Mouse (Mus musculus) midbrain, embryonic 12.5 days (tissue): ENCODE data around the gene Col9a3. TPM values are rescaled to one million over a fixed set of nuclear protein-coding genes. Genes with fewer than 3 reads are reported as not detected.

Experiments
- ATAC-seq: fragments of 200-750 bp; cut with Nextera tagmentation; 2 replicates; pipeline ENCODE4 v1.8.0; 2017; ENCODE audit warnings: low read depth, moderate TSS enrichment, moderate library complexity; ENCODE audit not compliant: low FRiP score
- H3K27ac ChIP-seq: fragments of 300-500 bp; sonication (generic); replicated peaks from 2 replicates; pipeline ENCODE4 v1.5.1; 2016; ENCODE audit warnings: mild to moderate bottlenecking
- H3K27me3 ChIP-seq: fragments of 300-500 bp; sonication (generic); 2 replicates; pipeline ENCODE4 v1.6.1; 2016; ENCODE audit warnings: mild to moderate bottlenecking
- H3K36me3 ChIP-seq: fragments of 300-500 bp; sonication (generic); 2 replicates; pipeline ENCODE4 v1.6.1; 2016
- H3K4me1 ChIP-seq: fragments of 300-500 bp; sonication (generic); 2 replicates; pipeline ENCODE4 v1.6.1; 2016
- H3K4me2 ChIP-seq: fragments of 300-500 bp; sonication (generic); replicated peaks from 2 replicates; pipeline ENCODE4 v1.6.1; 2016; ENCODE audit warnings: mild to moderate bottlenecking, moderate library complexity
- H3K4me3 ChIP-seq: fragments of 300-500 bp; sonication (generic); 2 replicates; pipeline ENCODE4 v1.5.1; 2016; ENCODE audit warnings: mild to moderate bottlenecking
- H3K9ac ChIP-seq: fragments of 300-500 bp; sonication (generic); replicated peaks from 2 replicates; pipeline ENCODE4 v1.6.1; 2016; ENCODE audit warnings: mild to moderate bottlenecking, moderate library complexity
- H3K9me3 ChIP-seq: fragments of 300-500 bp; sonication (generic); 2 replicates; pipeline ENCODE4 v1.6.1; 2016; ENCODE audit warnings: mild to moderate bottlenecking
- WGBS: fragments of 180-500 bp; shearing (Covaris S2); methylation state at CpG from one replicate; pipeline ENCODE4 v1.1.7; 2016; 5-methylcytosine and 5-hydroxymethylcytosine counted together
- polyA plus RNA-seq: library from polyadenylated mRNA; unstranded; fragments of >200 nt; fragmentation: Nextera tagmentation; extraction: Ambion mirVana; gene quantifications from 2 replicates; pipeline ENCODE4 v1.2.1, GENCODE M21; 2016

Col9a3 gene
- 20.1 and 40.2 TPM in 2 replicates for polyA plus RNA-seq

- no peak for ATAC-seq
These were observed at the start of gene Col9a3 for GRCm38 (mm10) chr2:180597490-180597889. TSS of gene Col9a3 (plus strand) at chr2:180597790.

DNA sequence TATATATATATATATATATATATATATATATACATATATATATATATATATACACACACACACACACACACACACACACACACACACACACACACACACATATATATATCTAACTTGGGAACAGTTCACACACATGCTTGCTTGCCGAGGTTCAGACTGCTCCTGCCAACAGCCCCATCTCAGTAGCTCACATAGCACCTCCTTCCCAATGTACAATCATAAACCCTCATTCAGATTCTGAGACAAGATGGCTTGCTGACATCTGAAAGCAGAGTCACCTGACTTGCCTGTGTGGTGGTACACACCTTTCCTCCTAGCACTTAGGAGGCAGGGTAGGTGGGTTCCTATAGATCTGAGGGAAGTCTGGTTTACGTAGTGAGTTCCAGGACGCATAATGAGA is 45.2 kb upstream of the Col9a3 start:
- 84% methylated on average over 3 of the region's 3 CpGs for WGBS
- H3K9me3 ChIP-seq, result no peaks in the 10 kb centered on the region

More at GRCm38 (mm10) chr2:180597490-180597889, at the start of gene Col9a3:
- Histone ChIP-seq H3K4me2 (peak within 1 kb of the TSS; percentile 51), H3K27ac (no peak within 1 kb of the TSS), H3K4me1 (peaks cover 21% of the 10 kb centered on the region), H3K4me3 (peak within 1 kb of the TSS; percentile 32), H3K9me3 (no peaks in the 10 kb centered on the region), H3K36me3 (peaks cover 38% of the 10 kb centered on the region), H3K9ac (peak within 1 kb of the TSS; percentile 29; the same call in 1 of the 2 replicates), H3K27me3 (peaks cover 44% of the 10 kb centered on the region)
- WGBS, result 50% methylated on average over 4 of the region's 4 CpGs

GRCm38 (mm10) chr2:180555219-180555618 is 42.4 kb upstream of the Col9a3 start:
- Histone ChIP-seq H3K9me3 (no peaks in the 10 kb centered on the region), H3K27me3 (peaks cover 15% of the 10 kb centered on the region; the same call in 1 of the 2 replicates)
- 48% methylated on average over 3 of the region's 3 CpGs for WGBS

More for the DNA sequence above, 45.2 kb upstream of the Col9a3 start:
- Histone ChIP-seq H3K4me2 (no peak overlapping the region), H3K27ac (no peak overlapping the region), H3K27me3 (peaks cover 17% of the 10 kb centered on the region; the same call in 1 of the 2 replicates), H3K4me3 (no peak overlapping the region), H3K9ac (no peak overlapping the region), H3K36me3 (no peaks in the 10 kb centered on the region), H3K4me1 (peaks cover 10% of the 10 kb centered on the region)
- no peak for ATAC-seq

DNA sequence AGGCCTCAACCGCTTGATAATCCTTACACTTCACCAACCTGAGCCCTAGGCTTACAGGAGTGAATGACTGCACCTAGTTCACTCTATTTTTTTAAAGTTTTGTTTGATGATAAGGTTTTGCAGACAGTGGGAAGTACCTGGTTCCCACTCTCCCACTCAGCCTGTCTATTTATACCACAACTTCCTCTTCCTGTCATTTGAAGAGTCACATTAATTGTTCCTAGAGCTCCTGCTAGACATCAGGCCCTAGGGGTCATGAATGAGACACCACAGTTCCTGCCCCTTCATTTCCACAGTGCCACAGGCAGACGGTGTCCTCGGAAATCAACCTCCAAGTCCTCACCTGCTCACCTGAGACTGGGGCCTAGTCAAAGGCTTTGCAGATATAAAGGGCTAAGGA is 41.1 kb upstream of the Col9a3 start:
- ATAC-seq, result no peak
- WGBS, result 85% methylated on average over 3 of the region's 3 CpGs
- no peak overlapping the region for H3K27ac ChIP-seq

More at GRCm38 (mm10) chr2:180555219-180555618, 42.4 kb upstream of the Col9a3 start:
- Histone ChIP-seq H3K4me1 (no peaks in the 10 kb centered on the region), H3K36me3 (no peaks in the 10 kb centered on the region), H3K9ac (no peak overlapping the region), H3K27ac (no peak overlapping the region), H3K4me2 (no peak overlapping the region), H3K4me3 (no peak overlapping the region)
- no peak for ATAC-seq

GRCm38 (mm10) chr2:180560245-180560644 is 37.3 kb upstream of the Col9a3 start:
- H3K9ac ChIP-seq, result no peak overlapping the region
- no peak overlapping the region for H3K4me3 ChIP-seq
- H3K27ac ChIP-seq, result no peak overlapping the region
- no peak overlapping the region for H3K4me2 ChIP-seq
- no peak for ATAC-seq
- no peaks in the 10 kb centered on the region for H3K9me3 ChIP-seq
- H3K4me1 ChIP-seq, result 0 out of 2 replicates have a peak, but pooled peaks cover 3% of the 10 kb centered on the region
- peaks cover 25% of the 10 kb centered on the region for H3K27me3 ChIP-seq
- no peaks in the 10 kb centered on the region for H3K36me3 ChIP-seq
- WGBS, result 51% methylated on average over 5 of the region's 5 CpGs

More for the DNA sequence above, 41.1 kb upstream of the Col9a3 start:
- peaks cover 9% of the 10 kb centered on the region; the same call in 1 of the 2 replicates for H3K27me3 ChIP-seq
- H3K4me2 ChIP-seq, result no peak overlapping the region
- no peak overlapping the region for H3K9ac ChIP-seq
- no peaks in the 10 kb centered on the region for H3K9me3 ChIP-seq
- H3K36me3 ChIP-seq, result no peaks in the 10 kb centered on the region
- no peaks in the 10 kb centered on the region for H3K4me1 ChIP-seq
- H3K4me3 ChIP-seq, result no peak overlapping the region

GRCm38 (mm10) chr2:180562146-180562545 is 35.4 kb upstream of the Col9a3 start:
- H3K36me3 ChIP-seq, result no peaks in the 10 kb centered on the region
- no peak overlapping the region for H3K27ac ChIP-seq
- no peak overlapping the region for H3K9ac ChIP-seq
- 74% methylated on average over 5 of the region's 5 CpGs for WGBS
- H3K9me3 ChIP-seq, result no peaks in the 10 kb centered on the region
- no peak overlapping the region for H3K4me3 ChIP-seq
- H3K4me1 ChIP-seq, result 0 out of 2 replicates have a peak, but pooled peaks cover 3% of the 10 kb centered on the region
- H3K4me2 ChIP-seq, result no peak overlapping the region
- peaks cover 31% of the 10 kb centered on the region for H3K27me3 ChIP-seq
- ATAC-seq, result no peak

DNA sequence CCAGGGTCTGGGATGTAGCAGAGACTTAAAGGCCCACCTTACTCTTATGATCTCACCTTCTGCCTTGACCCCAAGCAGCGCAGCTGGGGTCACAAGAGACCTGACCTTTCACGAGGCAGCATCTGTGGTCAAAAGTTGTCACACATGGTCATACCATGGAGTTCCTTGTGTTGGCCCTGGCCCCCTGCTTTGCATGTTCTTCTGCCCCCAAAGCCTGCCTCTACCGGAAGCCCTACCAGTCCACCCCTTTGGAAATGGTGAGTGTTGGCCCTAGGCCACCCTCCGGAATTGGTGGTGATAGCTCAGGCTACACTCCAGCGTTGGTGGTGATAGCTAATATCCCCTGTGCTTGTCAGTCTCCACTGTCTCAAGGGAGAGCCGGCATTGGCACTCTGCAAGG is 34.3 kb upstream of the Col9a3 start:
- no peak for ATAC-seq
- H3K27ac ChIP-seq, result no peak overlapping the region

DNA sequence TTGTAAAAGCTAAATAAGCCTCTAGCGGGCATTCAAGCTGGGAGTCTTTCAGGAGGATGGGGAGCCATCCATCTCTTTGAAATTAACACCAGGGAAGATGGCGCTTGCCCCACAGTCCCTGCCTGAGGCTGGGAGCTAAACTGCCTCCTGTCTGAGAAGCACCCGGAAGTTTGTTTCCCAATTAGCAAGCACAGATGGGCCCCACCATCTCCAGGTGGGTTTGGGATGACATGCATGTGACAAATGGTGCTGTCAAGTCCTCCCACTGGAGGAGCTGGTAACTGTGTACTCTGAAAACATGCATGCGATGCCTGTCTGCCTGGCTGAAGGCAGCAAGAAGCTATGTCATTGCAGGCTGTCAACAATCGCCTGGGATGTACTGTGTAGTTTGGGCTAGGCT is 33.7 kb upstream of the Col9a3 start:
- Histone ChIP-seq H3K4me1 (peaks cover 3% of the 10 kb centered on the region; the same call in 1 of the 2 replicates), H3K36me3 (no peaks in the 10 kb centered on the region), H3K27me3 (peaks cover 39% of the 10 kb centered on the region), H3K4me2 (no peak overlapping the region), H3K9me3 (no peaks in the 10 kb centered on the region), H3K9ac (no peak overlapping the region), H3K27ac (no peak overlapping the region), H3K4me3 (no peak overlapping the region)
- WGBS, result 52% methylated on average over 5 of the region's 5 CpGs
- no peak for ATAC-seq

More for the DNA sequence above, 34.3 kb upstream of the Col9a3 start:
- H3K4me2 ChIP-seq, result no peak overlapping the region
- peaks cover 34% of the 10 kb centered on the region for H3K27me3 ChIP-seq
- 68% methylated on average over 6 of the region's 6 CpGs for WGBS
- H3K9me3 ChIP-seq, result no peaks in the 10 kb centered on the region
- H3K4me3 ChIP-seq, result no peak overlapping the region
- H3K9ac ChIP-seq, result no peak overlapping the region
- 0 out of 2 replicates have a peak, but pooled peaks cover 3% of the 10 kb centered on the region for H3K4me1 ChIP-seq
- no peaks in the 10 kb centered on the region for H3K36me3 ChIP-seq

DNA sequence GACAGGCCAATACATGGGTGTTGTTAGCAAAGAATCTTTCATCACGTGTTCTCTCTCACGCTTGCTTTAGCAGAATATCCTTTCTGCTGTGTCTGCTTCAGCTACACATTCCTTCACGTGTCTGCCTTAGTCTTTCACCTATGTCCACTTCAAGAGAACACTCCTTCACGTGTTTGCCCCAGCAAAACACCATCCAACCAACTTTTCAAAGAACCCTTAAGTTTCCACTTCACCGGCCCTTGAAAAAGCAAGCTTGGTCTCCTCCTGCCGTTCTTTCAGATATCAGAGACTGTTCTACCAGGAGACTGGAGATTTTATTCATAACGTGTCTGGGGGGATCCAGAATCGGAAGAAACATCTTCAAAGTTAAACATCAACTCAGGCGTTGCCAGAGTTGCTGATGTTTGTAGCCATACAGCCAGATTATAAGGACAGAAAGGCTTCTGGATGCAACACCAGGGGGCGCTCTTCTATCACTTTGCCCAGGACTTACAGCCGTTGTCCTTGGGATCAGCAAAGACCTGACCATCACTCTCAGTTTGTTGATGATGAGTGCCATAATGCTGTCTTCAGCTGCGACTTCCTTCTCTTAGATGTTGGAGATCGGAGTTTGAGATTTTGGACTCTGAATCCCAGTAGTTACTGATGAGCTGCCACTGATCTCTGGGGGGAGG is 31.2 kb upstream of the Col9a3 start:
- Histone ChIP-seq H3K9me3 (no peaks in the 10 kb centered on the region), H3K9ac (no peak overlapping the region), H3K4me3 (no peak overlapping the region), H3K27ac (no peak overlapping the region), H3K4me1 (peaks cover 8% of the 10 kb centered on the region), H3K27me3 (peaks cover 51% of the 10 kb centered on the region), H3K4me2 (no peak overlapping the region), H3K36me3 (no peaks in the 10 kb centered on the region)
- WGBS, result 37% methylated on average over 13 of the region's 13 CpGs
- no peak for ATAC-seq

DNA sequence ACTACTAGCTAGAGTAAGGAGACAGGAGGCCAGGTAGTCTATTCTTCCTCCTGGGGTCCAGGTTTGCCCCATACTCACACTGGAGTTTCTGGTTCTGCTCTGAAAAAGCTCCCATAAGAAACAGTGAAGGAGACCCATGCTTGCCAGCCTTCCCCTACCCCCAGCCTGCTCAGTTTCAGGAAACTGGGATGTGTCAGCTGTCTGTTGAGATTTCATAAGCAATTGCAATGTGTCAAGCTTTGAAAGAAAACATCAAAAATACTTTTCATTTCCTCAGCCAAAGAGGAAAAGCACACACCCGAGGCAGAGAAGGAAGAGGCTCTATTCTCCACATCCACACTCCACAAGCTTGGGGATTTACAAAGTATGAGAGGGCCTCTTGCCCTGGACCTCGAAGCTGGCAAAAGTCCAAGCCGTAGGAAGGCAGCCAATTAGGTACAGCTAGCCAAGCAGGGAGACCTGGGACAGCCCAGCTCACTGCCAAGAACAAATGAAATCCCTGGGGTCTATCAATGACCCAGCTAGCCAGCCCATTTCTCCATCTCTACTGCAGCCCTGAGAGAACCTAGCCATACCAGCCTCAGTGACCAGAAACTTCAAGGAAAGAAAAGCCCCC is 28.5 kb upstream of the Col9a3 start:
- Histone ChIP-seq H3K9ac (no peak overlapping the region), H3K4me1 (peaks cover 5% of the 10 kb centered on the region), H3K9me3 (no peaks in the 10 kb centered on the region), H3K27ac (no peak overlapping the region), H3K4me3 (no peak overlapping the region), H3K27me3 (peaks cover 29% of the 10 kb centered on the region), H3K36me3 (no peaks in the 10 kb centered on the region), H3K4me2 (no peak overlapping the region)
- ATAC-seq, result no peak
- 59% methylated on average over 3 of the region's 3 CpGs for WGBS

DNA sequence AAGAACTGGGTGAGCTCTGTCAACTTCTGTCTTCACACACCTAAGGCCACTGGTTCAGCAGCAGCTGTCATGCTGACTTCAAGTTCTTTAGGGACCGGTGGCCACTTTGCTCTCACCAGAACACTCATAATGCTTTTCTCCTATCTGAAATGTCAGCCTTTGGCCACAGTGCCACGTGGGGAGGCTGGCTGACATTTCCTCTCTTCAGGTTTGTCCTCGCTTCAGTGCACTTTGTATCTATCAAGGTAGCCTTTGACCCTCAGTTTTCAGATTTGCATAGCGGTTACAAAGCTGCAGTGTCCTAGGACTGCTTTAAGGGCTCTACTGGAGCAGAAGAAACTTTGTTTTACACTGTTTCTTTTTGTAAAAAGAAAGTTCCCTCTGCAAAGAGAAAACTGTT is 21.1 kb upstream of the Col9a3 start:
- no peak for ATAC-seq
- H3K4me3 ChIP-seq, result no peak overlapping the region
- H3K4me2 ChIP-seq, result no peak overlapping the region
- no peaks in the 10 kb centered on the region for H3K4me1 ChIP-seq
- H3K9ac ChIP-seq, result no peak overlapping the region
- no peak overlapping the region for H3K27ac ChIP-seq
- H3K27me3 ChIP-seq, result peaks cover 19% of the 10 kb centered on the region
- 34% methylated on average over 4 of the region's 4 CpGs for WGBS
- H3K36me3 ChIP-seq, result no peaks in the 10 kb centered on the region
- H3K9me3 ChIP-seq, result no peaks in the 10 kb centered on the region

- Histone ChIP-seq H3K4me3 (no peak overlapping the region), H3K4me2 (no peak overlapping the region), H3K27ac (no peak overlapping the region), H3K27me3 (peaks cover 19% of the 10 kb centered on the region), H3K4me1 (peaks cover 7% of the 10 kb centered on the region), H3K9ac (no peak overlapping the region), H3K9me3 (no peaks in the 10 kb centered on the region), H3K36me3 (no peaks in the 10 kb centered on the region)
- ATAC-seq, result no peak
- WGBS, result 11% methylated on average over 3 of the region's 3 CpGs
These were observed 18.9 kb upstream of the Col9a3 start for GRCm38 (mm10) chr2:180578686-180579085.
